ENCODE assay signal across 13 mouse cellular contexts in the genomic region with DNA sequence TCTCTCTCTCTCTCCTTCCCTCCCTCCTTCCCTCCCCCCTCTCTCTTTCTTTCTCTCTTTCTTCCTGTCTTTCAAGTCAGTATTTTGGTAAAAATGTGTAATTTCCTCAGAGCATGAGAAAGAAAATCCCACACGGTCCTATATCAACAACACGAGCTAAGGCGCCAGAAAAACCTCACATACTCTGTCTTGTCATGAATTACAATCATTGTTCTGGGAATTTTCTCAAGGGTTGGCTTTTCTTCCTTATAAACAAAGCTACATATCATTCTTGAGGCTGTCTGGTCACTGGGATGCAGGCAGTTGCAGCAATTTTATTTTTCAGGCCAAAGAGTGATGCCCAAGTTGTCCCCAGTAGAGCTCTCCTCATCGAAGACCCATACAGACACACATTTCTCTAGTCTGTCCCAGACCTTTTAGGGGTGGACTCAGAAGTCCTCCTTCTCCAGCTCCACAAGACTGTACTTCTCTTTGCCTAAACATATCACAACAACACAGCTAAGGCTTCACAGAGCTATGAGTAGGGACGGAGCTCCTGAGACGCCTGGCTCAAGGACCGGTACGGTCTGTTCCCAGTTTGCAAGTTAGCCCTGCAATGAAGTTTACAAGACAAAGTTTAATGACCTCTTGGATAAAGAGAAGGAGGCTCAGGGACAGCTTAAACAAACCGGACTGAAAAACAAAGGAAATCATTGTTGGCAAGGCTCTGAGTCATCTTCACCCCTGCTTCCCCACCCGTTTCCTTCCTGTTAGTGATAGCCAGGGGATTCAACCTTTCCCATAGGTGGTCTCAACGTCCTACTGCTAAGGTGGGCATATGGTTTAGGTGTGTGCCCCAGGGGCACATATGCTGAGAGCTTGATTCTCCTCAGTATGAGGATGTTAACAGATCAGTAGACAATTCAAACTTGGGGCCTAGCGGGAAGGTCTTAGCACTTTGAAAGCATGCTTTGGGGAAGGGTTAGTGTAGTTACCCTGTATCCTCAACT.
DNase-seq lines count a peak whose midpoint lies in the region; ATAC-seq and TF ChIP-seq lines count a peak whose summit lies in the region.
"Had no signal": no experiment of that assay in that cellular context is flagged by ENCODE, and none has a peak within 500 bp of the region (broad histone marks: within the 10 kb centered on the region; RNA-seq: fewer than 3 reads in every experiment).

No protein-coding gene starts in this region.

- H3K9me3 ChIP-seq in heart, embryonic 15.5 days (replicated peaks): no peaks in the 10 kb centered on the region
- H3K9me3 ChIP-seq in lung, embryonic 16.5 days (ENCODE audit: control insufficient read depth, low read length): no peaks in the 10 kb centered on the region
- no peaks in the 10 kb centered on the region for H3K9me3 ChIP-seq in intestine, embryonic 14.5 days (ENCODE audit: control insufficient read depth, low read length)
- H3K9me3 ChIP-seq in stomach, postnatal 0 days (ENCODE audit: control insufficient read depth, low read length): no peaks in the 10 kb centered on the region
- H3K9me3 ChIP-seq: limb, embryonic 15.5 days had no signal

- no peak for DNase-seq in heart, postnatal 10 days
- DNase-seq in lung, adult 2 months: no peak
- peak; percentile 67 for DNase-seq in intestine, embryonic 14.5 days (ENCODE audit: low spot score)
- DNase-seq in stomach, postnatal 0 days (ENCODE audit: low spot score): peak; percentile 22
- no peak for DNase-seq in adrenal gland, adult 8-10 months
- DNase-seq: embryo, embryonic 11 days had no signal

- no peak for TF ChIP-seq CTCF in lung, adult 2 months (IDR thresholded peaks at IDR 0.05; ENCODE audit: insufficient read depth, low read length)
- TF ChIP-seq CTCF in stomach, postnatal 0 days (IDR thresholded peaks at IDR 0.05; ENCODE audit: low read depth): no peak

- 0 out of 2 replicates have a peak, but pooled peaks cover 2% of the 10 kb centered on the region for H3K4me1 ChIP-seq in heart, embryonic 15.5 days (replicated peaks)
- peaks cover 13% of the 10 kb centered on the region for H3K4me1 ChIP-seq in lung, embryonic 16.5 days (replicated peaks; ENCODE audit: control insufficient read depth, insufficient read depth, low read length)
- peaks cover 5% of the 10 kb centered on the region; the same call in 1 of the 2 replicates for H3K4me1 ChIP-seq in lung, adult 2 months (ENCODE audit: control insufficient read depth, insufficient read depth, low read length)
- peaks cover 17% of the 10 kb centered on the region for H3K4me1 ChIP-seq in intestine, embryonic 14.5 days (replicated peaks; ENCODE audit: control insufficient read depth, insufficient read depth, low read length)
- 0 out of 2 replicates have a peak, but pooled peaks cover 3% of the 10 kb centered on the region for H3K4me1 ChIP-seq in stomach, postnatal 0 days (replicated peaks; ENCODE audit: control insufficient read depth, insufficient read depth)
- H3K4me1 ChIP-seq: limb, embryonic 15.5 days had no signal

- no peak overlapping the region for H3K9ac ChIP-seq in heart, embryonic 15.5 days
- H3K9ac ChIP-seq in lung, embryonic 16.5 days (ENCODE audit: low read length): no peak overlapping the region
- H3K9ac ChIP-seq in intestine, embryonic 14.5 days (ENCODE audit: low read length): no peak overlapping the region
- no peak overlapping the region for H3K9ac ChIP-seq in stomach, postnatal 0 days (ENCODE audit: low read length)
- H3K9ac ChIP-seq: limb, embryonic 15.5 days had no signal

- no peaks in the 10 kb centered on the region for H3K27me3 ChIP-seq in heart, embryonic 15.5 days
- no peaks in the 10 kb centered on the region for H3K27me3 ChIP-seq in lung, embryonic 16.5 days (ENCODE audit: control insufficient read depth, insufficient read depth, low read depth, low read length)
- H3K27me3 ChIP-seq in intestine, embryonic 14.5 days (replicated peaks; ENCODE audit: control insufficient read depth, insufficient read depth, low read length): no peaks in the 10 kb centered on the region
- no peaks in the 10 kb centered on the region for H3K27me3 ChIP-seq in stomach, postnatal 0 days (ENCODE audit: control insufficient read depth, insufficient read depth, low read length)
- H3K27me3 ChIP-seq: limb, embryonic 15.5 days had no signal

- no peak for TF ChIP-seq POLR2A in lung, adult 2 months (IDR thresholded peaks at IDR 0.05; ENCODE audit: borderline replicate concordance, extremely low read depth, low read depth, low read length)

- H3K36me3 ChIP-seq in heart, embryonic 15.5 days: no peaks in the 10 kb centered on the region
- no peaks in the 10 kb centered on the region for H3K36me3 ChIP-seq in lung, embryonic 16.5 days (ENCODE audit: control insufficient read depth, insufficient read depth, low read length)
- no peaks in the 10 kb centered on the region for H3K36me3 ChIP-seq in intestine, embryonic 14.5 days (ENCODE audit: control insufficient read depth, insufficient read depth, low read length)
- no peaks in the 10 kb centered on the region for H3K36me3 ChIP-seq in stomach, postnatal 0 days (ENCODE audit: control insufficient read depth, insufficient read depth, low read length)
- H3K36me3 ChIP-seq: limb, embryonic 15.5 days had no signal

- WGBS in heart, embryonic 15.5 days: 59% methylated on average over 12 of the region's 12 CpGs
- 36% methylated on average over 12 of the region's 12 CpGs for WGBS in lung, embryonic 16.5 days
- WGBS in lung, adult 2 months: 37% methylated on average over 12 of the region's 12 CpGs
- WGBS in intestine, embryonic 14.5 days: 37% methylated on average over 12 of the region's 12 CpGs
- 46% methylated on average over 12 of the region's 12 CpGs for WGBS in stomach, postnatal 0 days

- no peak for TF ChIP-seq EP300 in stomach, postnatal 0 days (optimal IDR thresholded peaks at IDR 0.05)

- no peak overlapping the region for H3K4me3 ChIP-seq in heart, embryonic 15.5 days
- no peak overlapping the region for H3K4me3 ChIP-seq in lung, embryonic 16.5 days (ENCODE audit: low read length)
- H3K4me3 ChIP-seq in lung, adult 2 months (replicated peaks; ENCODE audit: extremely low read depth, low read depth, low read length): no peak overlapping the region
- H3K4me3 ChIP-seq in intestine, embryonic 14.5 days (ENCODE audit: low read depth, low read length): no peak overlapping the region
- no peak overlapping the region for H3K4me3 ChIP-seq in stomach, postnatal 0 days (ENCODE audit: low read depth, low read length)
- H3K4me3 ChIP-seq: erythroblast, embryonic 14.5 days; limb, embryonic 15.5 days had no signal

- intact Hi-C loops in heart, postnatal 10 days (cut with DNase I): no loop called here

- no peak for ATAC-seq in heart, embryonic 15.5 days (replicated peaks; ENCODE audit: insufficient number of reproducible peaks, insufficient read depth, low FRiP score, low read depth)
- peak; percentile 51; the same call in 1 of the 2 replicates for ATAC-seq in lung, embryonic 16.5 days (ENCODE audit: low read depth)
- ATAC-seq in intestine, embryonic 14.5 days (replicated peaks; ENCODE audit: low FRiP score, low TSS enrichment, low read depth): peak; percentile 79; the same call in 1 of the 2 replicates
- ATAC-seq in stomach, postnatal 0 days (ENCODE audit: low FRiP score, low TSS enrichment): peak; percentile 84
- ATAC-seq in activated CD4-positive, CD25-positive, alpha-beta regulatory T cell, adult 4 months: no peak
- ATAC-seq: CD4-positive, CD25-positive, alpha-beta regulatory T cell, adult 4 months; hindbrain, postnatal 0 days had no signal

- H3K27ac ChIP-seq in heart, embryonic 15.5 days: peak overlapping the region; percentile 20; the same call in 1 of the 2 replicates
- H3K27ac ChIP-seq in lung, embryonic 16.5 days (ENCODE audit: low read length): peak overlapping the region; percentile 30
- H3K27ac ChIP-seq in intestine, embryonic 14.5 days (ENCODE audit: low read depth): peak overlapping the region; percentile 60
- H3K27ac ChIP-seq in stomach, postnatal 0 days (replicated peaks): peak overlapping the region; percentile 53; the same call in 1 of the 2 replicates
- H3K27ac ChIP-seq: hindbrain, postnatal 0 days; limb, embryonic 15.5 days had no signal

- H3K4me2 ChIP-seq in heart, embryonic 15.5 days: no peak overlapping the region
- no peak overlapping the region for H3K4me2 ChIP-seq in lung, embryonic 16.5 days (ENCODE audit: low read depth, low read length)
- no peak overlapping the region; the same call in 1 of the 2 replicates for H3K4me2 ChIP-seq in intestine, embryonic 14.5 days (ENCODE audit: low read length)
- H3K4me2 ChIP-seq in stomach, postnatal 0 days (replicated peaks; ENCODE audit: low read depth): no peak overlapping the region
- H3K4me2 ChIP-seq: limb, embryonic 15.5 days had no signal

Comparison
In these comparisons a context has a peak if more than half of its experiments do, and no peak if none do; other contexts are left out.
1. ATAC-seq: peak in lung, embryonic 16.5 days (single experiment), intestine, embryonic 14.5 days (single experiment) and stomach, postnatal 0 days (single experiment); none in heart, embryonic 15.5 days (single experiment) and activated CD4-positive, CD25-positive, alpha-beta regulatory T cell, adult 4 months (single experiment).
2. DNase-seq: peak in intestine, embryonic 14.5 days (single experiment) and stomach, postnatal 0 days (single experiment); none in heart, postnatal 10 days (0 of 2), lung, adult 2 months (single experiment) and adrenal gland, adult 8-10 months (single experiment).
3. Peak in every context shown above with its lines, with median percentiles within 50 percentile points of each other: H3K27ac ChIP-seq.